Mouse (Mus musculus): ENCODE results near the gene Hdgfl2. TPM values are rescaled to one million over a fixed set of nuclear protein-coding genes. Genes with fewer than 3 reads are reported as not detected.
"Not testable (repeated sequence)": the region's sequence is repeated elsewhere in the genome, so short reads cannot be mapped to it uniquely, and the experiment has no call there.

Gene Hdgfl2
- polyA plus RNA-seq, 1 experiment from 2014 or later, result 56.5 TPM

DNA sequence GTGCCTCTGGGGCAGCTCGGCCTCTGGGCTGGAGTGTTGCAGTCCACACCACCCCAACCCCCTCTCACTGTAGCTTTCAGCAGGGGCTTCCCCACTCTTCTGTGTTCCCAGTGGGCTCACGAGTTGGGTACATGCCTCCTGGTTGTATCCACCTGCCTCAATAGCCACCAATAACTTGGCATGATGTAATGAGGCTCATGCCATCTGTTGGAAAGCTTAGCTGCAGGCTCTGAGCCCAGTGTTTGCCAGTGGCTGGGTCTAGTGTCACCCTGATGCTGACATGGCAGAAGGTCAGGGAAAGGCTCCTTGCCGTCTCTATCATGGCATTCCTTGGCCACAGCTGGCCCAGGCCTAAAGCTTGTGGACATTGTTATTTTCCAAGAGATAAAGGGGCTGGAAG is 21.4 kb downstream of the Hdgfl2 start:
- H3K9ac ChIP-seq (ENCODE audit: low read length), result no peak overlapping the region
- H3K27me3 ChIP-seq (ENCODE audit: control insufficient read depth, insufficient read depth, low read length), result no peaks in the 10 kb centered on the region
- WGBS, result 93% methylated on average over 3 of the region's 3 CpGs
- no peak overlapping the region for H3K4me3 ChIP-seq (ENCODE audit: control insufficient read depth in 1 of 2, insufficient read depth in 1 of 2, low read depth in 1 of 2, low read length in 2 of 2)
- no peaks in the 10 kb centered on the region for H3K9me3 ChIP-seq (ENCODE audit: control insufficient read depth, low read length)
- no peak overlapping the region for H3K4me2 ChIP-seq (ENCODE audit: low read length)
- H3K36me3 ChIP-seq (ENCODE audit: control insufficient read depth, insufficient read depth, low read length), result peaks cover 79% of the 10 kb centered on the region
- ATAC-seq (ENCODE audit: insufficient number of reproducible peaks, insufficient read depth, low FRiP score, low read depth), result no peak
- H3K27ac ChIP-seq (replicated peaks in 1 of 2; ENCODE audit: control insufficient read depth in 1 of 2, insufficient read depth in 1 of 2, low read depth in 2 of 2, low read length in 2 of 2), result no peak overlapping the region
- H3K4me1 ChIP-seq (ENCODE audit: control insufficient read depth in 2 of 2, insufficient read depth in 2 of 2, low read length in 2 of 2), result no peaks in the 10 kb centered on the region

DNA sequence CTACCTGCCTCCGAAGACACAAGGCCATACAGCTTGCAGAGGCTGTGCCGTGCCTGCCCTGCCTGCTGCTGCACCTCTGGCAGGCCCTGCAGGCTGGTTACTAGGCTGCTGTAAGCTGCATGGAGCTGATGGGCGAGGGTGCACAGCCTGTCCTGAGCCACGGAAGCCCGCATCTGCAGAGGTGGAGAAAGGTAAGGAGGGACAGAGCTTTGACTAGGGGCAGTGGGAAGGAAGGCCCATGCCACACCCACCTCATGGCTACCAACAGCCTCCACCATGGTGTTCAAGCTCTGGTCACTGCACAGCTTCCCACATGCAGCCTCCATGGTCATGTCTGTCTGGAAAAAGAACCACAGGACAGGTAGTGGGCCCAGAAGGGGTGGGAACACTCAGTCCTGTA is 22.7 kb downstream of the Hdgfl2 start:
- H3K36me3 ChIP-seq (ENCODE audit: control insufficient read depth, insufficient read depth, low read length), result peaks cover 65% of the 10 kb centered on the region
- H3K27me3 ChIP-seq (ENCODE audit: control insufficient read depth, insufficient read depth, low read length), result no peaks in the 10 kb centered on the region
- H3K27ac ChIP-seq (replicated peaks in 1 of 2; ENCODE audit: control insufficient read depth in 1 of 2, insufficient read depth in 1 of 2, low read depth in 2 of 2, low read length in 2 of 2), result no peak overlapping the region
- no peaks in the 10 kb centered on the region for H3K4me1 ChIP-seq (ENCODE audit: control insufficient read depth in 2 of 2, insufficient read depth in 2 of 2, low read length in 2 of 2)
- H3K9ac ChIP-seq (ENCODE audit: low read length), result no peak overlapping the region
- no peak overlapping the region for H3K4me3 ChIP-seq (ENCODE audit: control insufficient read depth in 1 of 2, insufficient read depth in 1 of 2, low read depth in 1 of 2, low read length in 2 of 2)
- no peak overlapping the region for H3K4me2 ChIP-seq (ENCODE audit: low read length)
- ATAC-seq (ENCODE audit: insufficient number of reproducible peaks, insufficient read depth, low FRiP score, low read depth), result no peak
- H3K9me3 ChIP-seq (ENCODE audit: control insufficient read depth, low read length), result no peaks in the 10 kb centered on the region
- 96% methylated on average over 5 of the region's 5 CpGs for WGBS

DNA sequence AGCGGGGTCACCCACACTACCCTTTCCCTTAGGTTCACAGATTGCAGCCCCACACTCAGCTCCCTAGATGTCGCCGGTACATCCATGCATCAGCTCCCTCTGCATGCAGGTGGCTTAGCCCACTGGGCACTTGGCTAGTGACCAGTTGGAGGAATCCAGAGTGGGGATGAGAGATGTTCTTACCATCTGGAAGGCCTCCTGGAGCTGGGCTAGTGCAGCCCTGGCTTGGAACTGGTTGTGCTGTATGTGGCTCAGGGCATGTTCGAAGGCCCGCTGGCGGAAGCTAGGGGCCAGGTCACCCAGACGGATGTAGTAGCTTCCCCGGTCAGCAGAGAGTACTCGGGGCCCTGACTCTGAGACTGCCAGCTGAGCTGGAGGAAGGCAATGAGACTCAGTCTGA is 23.5 kb downstream of the Hdgfl2 start:
- H3K4me3 ChIP-seq (ENCODE audit: control insufficient read depth in 1 of 2, insufficient read depth in 1 of 2, low read depth in 1 of 2, low read length in 2 of 2), result no peak overlapping the region
- peaks cover 57% of the 10 kb centered on the region for H3K36me3 ChIP-seq (ENCODE audit: control insufficient read depth, insufficient read depth, low read length)
- H3K4me2 ChIP-seq (ENCODE audit: low read length), result no peak overlapping the region
- H3K9ac ChIP-seq (ENCODE audit: low read length), result no peak overlapping the region
- no peaks in the 10 kb centered on the region for H3K9me3 ChIP-seq (ENCODE audit: control insufficient read depth, low read length)
- no peak for ATAC-seq (ENCODE audit: insufficient number of reproducible peaks, insufficient read depth, low FRiP score, low read depth)
- H3K27me3 ChIP-seq (ENCODE audit: control insufficient read depth, insufficient read depth, low read length), result no peaks in the 10 kb centered on the region
- WGBS, result 88% methylated on average over 9 of the region's 9 CpGs
- no peaks in the 10 kb centered on the region for H3K4me1 ChIP-seq (ENCODE audit: control insufficient read depth in 2 of 2, insufficient read depth in 2 of 2, low read length in 2 of 2)
- no peak overlapping the region for H3K27ac ChIP-seq (replicated peaks in 1 of 2; ENCODE audit: control insufficient read depth in 1 of 2, insufficient read depth in 1 of 2, low read depth in 2 of 2, low read length in 2 of 2)

GRCm38 (mm10) chr17:56103465-56104285 is 24.2 kb downstream of the Hdgfl2 start:
- ATAC-seq (ENCODE audit: insufficient number of reproducible peaks, insufficient read depth, low FRiP score, low read depth), result no peak
- 91% methylated on average over 8 of the region's 8 CpGs for WGBS
- peaks cover 50% of the 10 kb centered on the region for H3K36me3 ChIP-seq (ENCODE audit: control insufficient read depth, insufficient read depth, low read length)

DNA sequence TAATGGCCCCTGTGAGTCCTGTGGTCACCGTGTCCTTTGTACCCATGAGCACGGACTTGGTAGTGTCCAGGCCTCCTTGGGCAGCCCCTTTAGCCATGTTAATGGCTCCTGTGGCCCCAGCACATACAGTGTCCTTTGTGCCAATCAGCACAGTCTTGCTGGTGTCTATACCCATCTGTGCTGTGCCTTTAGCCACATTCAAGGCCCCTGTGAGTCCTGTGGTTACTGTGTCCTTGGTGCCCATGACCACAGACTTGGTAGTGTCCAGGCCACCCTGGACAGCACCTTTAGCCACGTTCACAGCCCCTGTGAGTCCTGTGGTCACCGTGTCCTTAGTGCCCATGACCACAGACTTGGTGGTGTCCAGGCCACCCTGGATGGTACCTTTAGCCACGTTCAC is 25.4 kb downstream of the Hdgfl2 start:
- ATAC-seq (ENCODE audit: insufficient number of reproducible peaks, insufficient read depth, low FRiP score, low read depth); H3K27ac ChIP-seq (replicated peaks in 1 of 2; ENCODE audit: control insufficient read depth in 1 of 2, insufficient read depth in 1 of 2, low read depth in 2 of 2, low read length in 2 of 2); H3K4me3 ChIP-seq (ENCODE audit: control insufficient read depth in 1 of 2, insufficient read depth in 1 of 2, low read depth in 1 of 2, low read length in 2 of 2); H3K27me3 ChIP-seq (ENCODE audit: control insufficient read depth, insufficient read depth, low read length); H3K4me2 ChIP-seq (ENCODE audit: low read length); H3K9me3 ChIP-seq (ENCODE audit: control insufficient read depth, low read length); H3K9ac ChIP-seq (ENCODE audit: low read length): not testable (repeated sequence)
- WGBS, result 96% methylated on average over 2 of the region's 5 CpGs
- Histone ChIP-seq H3K4me1 (ENCODE audit: control insufficient read depth in 2 of 2, insufficient read depth in 2 of 2, low read length in 2 of 2) (peaks cover 2 to 13% of the 10 kb centered on the region in 2 experiments; a peak in 3 of 4 replicates), H3K36me3 (ENCODE audit: control insufficient read depth, insufficient read depth, low read length) (peaks cover 39% of the 10 kb centered on the region)

More at GRCm38 (mm10) chr17:56103465-56104285, 24.2 kb downstream of the Hdgfl2 start:
- H3K27me3 ChIP-seq (ENCODE audit: control insufficient read depth, insufficient read depth, low read length), result no peaks in the 10 kb centered on the region
- no peaks in the 10 kb centered on the region for H3K9me3 ChIP-seq (ENCODE audit: control insufficient read depth, low read length)
- peaks cover 0 to 6% of the 10 kb centered on the region in 2 experiments; a peak in 1 of 4 replicates for H3K4me1 ChIP-seq (ENCODE audit: control insufficient read depth in 2 of 2, insufficient read depth in 2 of 2, low read length in 2 of 2)
- no peak overlapping the region for H3K9ac ChIP-seq (ENCODE audit: low read length)
- no peak overlapping the region for H3K27ac ChIP-seq (replicated peaks in 1 of 2; ENCODE audit: control insufficient read depth in 1 of 2, insufficient read depth in 1 of 2, low read depth in 2 of 2, low read length in 2 of 2)
- H3K4me2 ChIP-seq (ENCODE audit: low read length), result no peak overlapping the region
- no peak overlapping the region for H3K4me3 ChIP-seq (ENCODE audit: control insufficient read depth in 1 of 2, insufficient read depth in 1 of 2, low read depth in 1 of 2, low read length in 2 of 2)

DNA sequence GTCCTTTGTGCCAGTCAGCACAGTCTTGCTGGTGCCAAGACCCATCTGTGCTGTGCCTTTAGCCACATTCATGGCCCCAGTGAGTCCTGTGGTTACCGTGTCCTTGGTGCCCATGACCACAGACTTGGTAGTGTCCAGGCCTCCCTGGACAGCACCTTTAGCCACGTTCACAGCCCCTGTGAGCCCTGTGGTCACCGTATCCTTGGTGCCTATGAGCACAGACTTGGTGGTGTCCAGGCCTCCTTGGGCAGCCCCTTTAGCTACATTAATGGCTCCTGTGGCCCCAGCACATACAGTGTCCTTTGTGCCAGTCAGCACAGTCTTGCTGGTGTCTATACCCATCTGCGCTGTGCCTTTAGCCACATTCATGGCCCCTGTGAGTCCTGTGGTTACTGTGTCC is 27.0 kb downstream of the Hdgfl2 start:
- Histone ChIP-seq H3K36me3 (ENCODE audit: control insufficient read depth, insufficient read depth, low read length) (peaks cover 22% of the 10 kb centered on the region), H3K4me1 (ENCODE audit: control insufficient read depth in 2 of 2, insufficient read depth in 2 of 2, low read length in 2 of 2) (peaks cover 2 to 14% of the 10 kb centered on the region in 2 experiments; a peak in 3 of 4 replicates)
- WGBS, result 96% methylated on average over 4 of the region's 4 CpGs
- not testable (repeated sequence) for H3K4me2 ChIP-seq (ENCODE audit: low read length); H3K4me3 ChIP-seq (ENCODE audit: control insufficient read depth in 1 of 2, insufficient read depth in 1 of 2, low read depth in 1 of 2, low read length in 2 of 2); H3K9ac ChIP-seq (ENCODE audit: low read length); H3K27me3 ChIP-seq (ENCODE audit: control insufficient read depth, insufficient read depth, low read length); H3K27ac ChIP-seq (replicated peaks in 1 of 2; ENCODE audit: control insufficient read depth in 1 of 2, insufficient read depth in 1 of 2, low read depth in 2 of 2, low read length in 2 of 2); H3K9me3 ChIP-seq (ENCODE audit: control insufficient read depth, low read length); ATAC-seq (ENCODE audit: insufficient number of reproducible peaks, insufficient read depth, low FRiP score, low read depth)

DNA sequence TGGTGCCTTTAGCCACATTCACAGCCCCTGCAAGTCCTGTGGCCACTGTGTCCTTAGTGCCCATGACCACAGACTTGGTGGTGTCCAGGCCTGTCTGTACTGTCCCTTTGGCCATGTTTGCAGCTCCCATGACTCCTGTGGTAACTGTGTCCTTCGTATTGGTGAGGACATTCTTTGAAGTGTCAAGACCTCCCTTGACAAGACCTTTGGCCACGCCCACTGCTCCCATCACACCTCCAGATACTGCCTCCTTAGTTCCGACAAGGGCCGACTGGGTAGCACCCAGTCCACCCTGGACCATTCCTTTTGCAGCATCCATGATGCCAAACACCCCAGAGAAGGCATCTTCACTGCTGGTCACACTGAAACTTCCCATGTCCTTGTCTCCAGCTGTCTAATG is 27.5 kb downstream of the Hdgfl2 start:
- WGBS, result 76% methylated on average over 4 of the region's 4 CpGs
- peaks cover 17% of the 10 kb centered on the region for H3K36me3 ChIP-seq (ENCODE audit: control insufficient read depth, insufficient read depth, low read length)

More for the DNA sequence above, 27.5 kb downstream of the Hdgfl2 start:
- peaks cover 2 to 14% of the 10 kb centered on the region in 2 experiments; a peak in 3 of 4 replicates for H3K4me1 ChIP-seq (ENCODE audit: control insufficient read depth in 2 of 2, insufficient read depth in 2 of 2, low read length in 2 of 2)
- no peak overlapping the region for H3K4me3 ChIP-seq (ENCODE audit: control insufficient read depth in 1 of 2, insufficient read depth in 1 of 2, low read depth in 1 of 2, low read length in 2 of 2)
- H3K27ac ChIP-seq (replicated peaks in 1 of 2; ENCODE audit: control insufficient read depth in 1 of 2, insufficient read depth in 1 of 2, low read depth in 2 of 2, low read length in 2 of 2), result no peak overlapping the region
- no peak for ATAC-seq (ENCODE audit: insufficient number of reproducible peaks, insufficient read depth, low FRiP score, low read depth)
- no peaks in the 10 kb centered on the region for H3K27me3 ChIP-seq (ENCODE audit: control insufficient read depth, insufficient read depth, low read length)
- H3K9me3 ChIP-seq (ENCODE audit: control insufficient read depth, low read length), result no peaks in the 10 kb centered on the region
- H3K9ac ChIP-seq (ENCODE audit: low read length), result no peak overlapping the region
- H3K4me2 ChIP-seq (ENCODE audit: low read length), result no peak overlapping the region

Data from heart, embryonic 14.5 days (tissue).